Mouse (Mus musculus) hindlimb bud, embryonic 11.5 days (tissue): ENCODE results near the gene Cux1.

Experiments
- DNase-seq: peaks from one replicate; pipeline ENCODE4 v3.0.0-alpha.2; 2012; ENCODE audit warnings: low read depth, low spot score; ENCODE audit errors: extremely low spot score

The Cux1 gene

GRCm38 (mm10) chr5:136568026-136568765 is 906 bp upstream of the Cux1 start:
- DNase-seq = no peak

- no peak for DNase-seq
Observed at GRCm38 (mm10) chr5:136566812-136567175, 496 bp downstream of the Cux1 start.

- DNase-seq = no peak
Observed at GRCm38 (mm10) chr5:136566001-136566811, 1.1 kb downstream of the Cux1 start.

GRCm38 (mm10) chr5:136565311-136565811 is 1.9 kb downstream of the Cux1 start:
- no peak for DNase-seq

GRCm38 (mm10) chr5:136564613-136565299 is 2.5 kb downstream of the Cux1 start:
- no peak for DNase-seq

GRCm38 (mm10) chr5:136563996-136564395 is 3.3 kb downstream of the Cux1 start:
- DNase-seq = no peak

- DNase-seq = no peak
Observed at GRCm38 (mm10) chr5:136563104-136563503, 4.2 kb downstream of the Cux1 start.

- no peak for DNase-seq
Observed at GRCm38 (mm10) chr5:136562212-136562611, 5.1 kb downstream of the Cux1 start.

- no peak for DNase-seq
Observed at GRCm38 (mm10) chr5:136561641-136562040, 5.6 kb downstream of the Cux1 start.

GRCm38 (mm10) chr5:136560656-136561055 is 6.6 kb downstream of the Cux1 start:
- no peak for DNase-seq

- no peak for DNase-seq
Observed at GRCm38 (mm10) chr5:136557446-136557845, 9.8 kb downstream of the Cux1 start.

- no peak for DNase-seq
Observed at GRCm38 (mm10) chr5:136556328-136557262, 10.7 kb downstream of the Cux1 start.

- no peak for DNase-seq
Observed at GRCm38 (mm10) chr5:136555703-136556102, 11.6 kb downstream of the Cux1 start.

GRCm38 (mm10) chr5:136552832-136553231 is 14.5 kb downstream of the Cux1 start:
- DNase-seq = no peak

GRCm38 (mm10) chr5:136552093-136552492 is 15.2 kb downstream of the Cux1 start:
- DNase-seq = no peak

- no peak for DNase-seq
Observed at GRCm38 (mm10) chr5:136551571-136551970, 15.7 kb downstream of the Cux1 start.

- no peak for DNase-seq
Observed at GRCm38 (mm10) chr5:136550726-136551125, 16.6 kb downstream of the Cux1 start.

- DNase-seq = no peak
Observed at GRCm38 (mm10) chr5:136548776-136549175, 18.5 kb downstream of the Cux1 start.

- DNase-seq = no peak
Observed at GRCm38 (mm10) chr5:136545061-136545460, 22.2 kb downstream of the Cux1 start.

GRCm38 (mm10) chr5:136543171-136543570 is 24.1 kb downstream of the Cux1 start:
- DNase-seq = no peak
